Mouse (Mus musculus) B cell, adult 2 months (primary cell): ENCODE data around the gene Akp3.

Experiments used
- DNase-seq, 2 experiments: peaks; one replicate each; pipeline ENCODE4 v3.0.0; 2022

The Akp3 gene

GRCm38 (mm10) chr1:87124673-87125072 is at the start of gene Akp3:
TSS of gene Akp3 (plus strand) at chr1:87124973.
- no peak for DNase-seq

GRCm38 (mm10) chr1:87086196-87086595 is 38.6 kb upstream of the Akp3 start:
- no peak for DNase-seq

- DNase-seq, result no peak
Measured at GRCm38 (mm10) chr1:87086964-87087363, 37.8 kb upstream of the Akp3 start.

GRCm38 (mm10) chr1:87089251-87089650 is 35.5 kb upstream of the Akp3 start:
- DNase-seq, result no peak

GRCm38 (mm10) chr1:87089828-87090227 is 34.9 kb upstream of the Akp3 start, which contains the start of gene Alppl2:
TSS of gene Alppl2 (minus strand) at chr1:87089928.
- no peak for DNase-seq

- DNase-seq, result no peak
Measured at GRCm38 (mm10) chr1:87095642-87096041, 29.1 kb upstream of the Akp3 start.

- DNase-seq, result peak; percentile 62 to 68
Measured at GRCm38 (mm10) chr1:87098358-87098975, 26.3 kb upstream of the Akp3 start.

GRCm38 (mm10) chr1:87101411-87101810 is 23.4 kb upstream of the Akp3 start, which contains the start of gene Alpi:
TSS of gene Alpi (minus strand) at chr1:87101606.
- DNase-seq, result no peak

- DNase-seq, result no peak
Measured at GRCm38 (mm10) chr1:87102114-87102513, 22.7 kb upstream of the Akp3 start.

- no peak for DNase-seq
Measured at GRCm38 (mm10) chr1:87103936-87104335, 20.8 kb upstream of the Akp3 start.

GRCm38 (mm10) chr1:87106536-87106935 is 18.2 kb upstream of the Akp3 start:
- no peak for DNase-seq

- no peak for DNase-seq
Measured at GRCm38 (mm10) chr1:87108564-87108963, 16.2 kb upstream of the Akp3 start.

GRCm38 (mm10) chr1:87111719-87112354 is 12.9 kb upstream of the Akp3 start:
- peak; percentile 39 to 50 for DNase-seq

- DNase-seq, result no peak
Measured at GRCm38 (mm10) chr1:87114784-87115183, 10.0 kb upstream of the Akp3 start.

GRCm38 (mm10) chr1:87127206-87128030 is 2.6 kb downstream of the Akp3 start:
- DNase-seq, result peak in 1 of 2 experiments; percentile 5

- DNase-seq, result no peak
Measured at GRCm38 (mm10) chr1:87131803-87132202, 7.0 kb downstream of the Akp3 start.

- DNase-seq, result no peak
Measured at GRCm38 (mm10) chr1:87141550-87141949, 16.8 kb downstream of the Akp3 start.

GRCm38 (mm10) chr1:87142456-87142855 is 17.7 kb downstream of the Akp3 start:
- no peak for DNase-seq

- DNase-seq, result no peak
Measured at GRCm38 (mm10) chr1:87143141-87143540, 18.4 kb downstream of the Akp3 start.

GRCm38 (mm10) chr1:87149422-87149821 is 24.6 kb downstream of the Akp3 start:
- DNase-seq, result no peak

GRCm38 (mm10) chr1:87151286-87151685 is 26.5 kb downstream of the Akp3 start:
- no peak for DNase-seq

- no peak for DNase-seq
Measured at GRCm38 (mm10) chr1:87153776-87154500, 29.2 kb downstream of the Akp3 start.
